Mouse (Mus musculus): Measurements from ENCODE around the gene Gm10306. TPM values are rescaled to one million over a fixed set of nuclear protein-coding genes. Genes with fewer than 3 reads are reported as not detected.

Gene Gm10306
- not detected in 2 replicates for polyA plus RNA-seq (2012; rRNA removed; ENCODE audit: low replicate concordance)

DNA sequence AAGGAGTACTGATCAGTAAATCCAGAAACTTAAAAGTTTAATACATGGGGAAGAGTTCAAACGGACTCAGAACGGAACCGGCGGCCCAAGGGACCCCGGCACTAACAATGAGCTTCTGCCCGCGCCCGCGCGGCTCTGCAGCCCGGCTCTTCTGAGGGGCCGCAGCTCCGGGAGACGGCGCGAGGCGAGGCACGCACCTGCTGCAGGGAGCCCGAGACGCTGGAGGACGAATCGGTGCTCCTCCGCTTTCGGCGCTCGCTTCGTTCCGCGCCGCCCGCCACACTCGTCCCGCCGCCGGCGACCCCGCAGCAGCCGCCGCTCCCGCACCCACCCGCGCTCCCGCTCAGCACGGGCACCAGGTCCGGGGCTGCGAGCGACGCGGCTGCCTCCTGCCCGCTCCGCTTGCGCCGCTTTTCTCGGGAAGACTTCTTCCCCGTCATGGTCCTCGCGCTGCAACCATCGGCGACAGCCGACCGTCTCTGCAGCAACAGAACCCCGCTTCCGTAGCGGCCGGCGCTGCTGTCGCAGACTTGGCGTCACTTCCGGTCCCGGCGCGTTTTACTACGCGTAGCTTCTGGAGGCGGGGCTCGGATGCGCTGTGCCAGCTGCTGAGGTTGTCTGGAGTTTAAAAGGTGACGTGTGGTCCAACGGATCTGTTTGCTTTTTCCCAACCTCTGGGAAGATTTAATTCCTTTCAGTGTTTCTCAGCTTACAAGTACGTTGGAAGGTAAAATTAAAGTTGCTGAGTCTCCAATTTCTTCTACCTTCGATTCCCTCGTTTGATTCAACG lies at the start of gene Gm10306, which contains the start of gene Caap1:
TSS of gene Gm10306 (plus strand) at position 282 of the 790 bp plus-strand sequence.
TSS of gene Caap1 (minus strand) at position 532 of the 790 bp plus-strand sequence.

DNA sequence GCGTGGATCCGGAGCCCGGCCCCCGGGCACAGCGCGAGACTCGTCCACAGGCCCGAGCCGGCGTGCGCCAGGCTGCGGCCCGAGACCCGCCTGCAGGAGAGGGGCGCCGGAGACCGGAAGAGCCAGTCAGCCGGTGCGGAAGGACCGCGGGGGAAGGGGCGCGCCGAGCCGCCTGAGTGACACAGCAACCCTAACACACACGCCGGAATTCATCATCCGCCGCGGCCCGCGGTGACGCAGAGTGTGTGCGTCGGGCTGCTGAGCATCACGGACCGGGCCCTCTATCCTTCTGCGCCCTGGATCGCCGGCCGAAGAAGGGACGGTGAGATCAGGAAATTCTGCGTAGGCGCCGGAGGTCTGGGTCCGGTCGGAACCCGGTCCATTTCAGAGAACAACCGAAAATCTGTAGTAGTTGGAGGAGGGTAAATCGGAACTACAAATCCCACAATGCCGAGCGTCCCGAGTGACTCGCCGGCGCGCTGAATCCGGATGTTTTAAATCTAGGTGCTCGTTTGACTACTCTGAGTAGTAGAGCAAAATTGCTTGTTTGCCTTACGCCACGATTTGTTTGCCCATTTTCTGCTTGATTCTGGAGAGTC lies 46.8 kb downstream of the Gm10306 start, which contains the start of gene Plaa:
TSS of gene Plaa (minus strand) at position 214 of the 599 bp plus-strand sequence.

Other genes with a start within 250 kb of the Gm10306 start
- gene Caap1, start 250 bp downstream of the Gm10306 start, polyA plus RNA-seq (2012; rRNA removed; ENCODE audit: low replicate concordance), result 1.1 and 6.0 TPM in 2 replicates
- gene Plaa, start 46.7 kb downstream of the Gm10306 start, polyA plus RNA-seq (2012; rRNA removed; ENCODE audit: low replicate concordance), result 38.2 and 94.5 TPM in 2 replicates
- 0.43 and 1.2 TPM in 2 replicates for gene Ift74, start 57.9 kb downstream of the Gm10306 start, polyA plus RNA-seq (2012; rRNA removed; ENCODE audit: low replicate concordance)
- not detected in 2 replicates for gene Lrrc19, start 93.6 kb downstream of the Gm10306 start, polyA plus RNA-seq (2012; rRNA removed; ENCODE audit: low replicate concordance)
- gene Tek, start 182.7 kb downstream of the Gm10306 start, polyA plus RNA-seq (2012; rRNA removed; ENCODE audit: low replicate concordance), result 7.0 and 16.9 TPM in 2 replicates

All from mammary gland, adult 2 months (tissue).